Mouse (Mus musculus): ENCODE results near the gene Tubb4b.

DNA sequence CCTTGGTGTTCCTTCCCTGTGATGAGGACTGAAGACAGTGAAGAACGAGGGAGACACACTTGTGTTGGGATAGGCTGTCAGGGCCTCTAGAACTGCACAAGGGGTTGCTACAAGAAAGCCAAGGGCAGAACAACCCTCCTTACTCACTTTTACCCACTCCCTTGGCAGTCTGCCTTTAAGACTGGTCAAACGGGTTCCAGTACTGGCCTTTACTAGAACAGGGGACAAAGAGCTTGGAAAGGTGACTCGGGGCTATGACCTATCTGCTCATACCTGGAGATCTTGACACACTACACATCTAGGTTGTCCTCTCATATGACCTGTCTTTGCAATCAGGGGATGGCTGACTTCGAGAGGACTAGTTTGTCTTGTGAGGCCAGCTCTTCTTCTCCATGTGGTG is 13.0 kb upstream of the Tubb4b start:
- no peak for TF ChIP-seq EP300 (IDR thresholded peaks at IDR 0.05; ENCODE audit: low read depth)
- no peak for TF ChIP-seq CTCF (IDR thresholded peaks at IDR 0.05; ENCODE audit: low read depth)
